Mouse (Mus musculus) testis, adult 2 months (tissue): ENCODE results near the gene Daam1. TPM values are rescaled to one million over a fixed set of nuclear protein-coding genes. Genes with fewer than 3 reads are reported as not detected.

Source experiments
- H3K27ac ChIP-seq: fragments of 200-500 bp; 2 replicates; pipeline ENCODE4 v1.5.1; 2012; ENCODE audit warnings: low read depth, low read length; ENCODE audit not compliant: control insufficient read depth, insufficient read depth
- H3K27me3 ChIP-seq: fragments of 200-500 bp; 2 replicates; pipeline ENCODE4 v1.6.1; 2012; ENCODE audit warnings: mild to moderate bottlenecking, low read length, moderate library complexity; ENCODE audit not compliant: control insufficient read depth, insufficient read depth
- H3K36me3 ChIP-seq: fragments of 200-500 bp; 2 replicates; pipeline ENCODE4 v1.6.1; 2012; ENCODE audit warnings: mild to moderate bottlenecking, low read length; ENCODE audit not compliant: control insufficient read depth, insufficient read depth
- H3K4me1 ChIP-seq: fragments of 200-500 bp; 2 replicates; pipeline ENCODE4 v1.6.1; 2012; ENCODE audit warnings: low read length; ENCODE audit not compliant: control insufficient read depth, insufficient read depth
- H3K4me3 ChIP-seq: fragments of 200-500 bp; 2 replicates; pipeline ENCODE4 v1.5.1; 2012; ENCODE audit warnings: low read depth, mild to moderate bottlenecking, low read length, moderate library complexity, mixed read lengths; ENCODE audit not compliant: control insufficient read depth
- CTCF ChIP-seq: fragments of 200-500 bp; IDR thresholded peaks from 2 replicates; pipeline ENCODE4 v1.5.1; 2012; ENCODE audit warnings: low read depth, mild to moderate bottlenecking, inconsistent platforms, low read length, moderate library complexity; ENCODE audit not compliant: control insufficient read depth, insufficient read depth, insufficient replicate concordance
- POLR2A ChIP-seq: fragments of 200-500 bp; IDR thresholded peaks from 2 replicates; pipeline ENCODE4 v1.6.1; 2012; ENCODE audit warnings: low read depth, mild to moderate bottlenecking, inconsistent platforms, low read length, moderate library complexity; ENCODE audit not compliant: control insufficient read depth
- polyA plus RNA-seq: library from polyadenylated mRNA; depleted of rRNA; stranded (reverse); fragments of >200 nt; gene quantifications from 2 replicates; pipeline ENCODE4 v1.2.3, GENCODE M21; 2012

Gene Daam1
- polyA plus RNA-seq, 1 experiment: 6.6 TPM

- Histone ChIP-seq H3K4me1 (no peaks in the 10 kb centered on the region), H3K27me3 (no peaks in the 10 kb centered on the region), H3K36me3 (no peaks in the 10 kb centered on the region), H3K27ac (no peak overlapping the region), H3K4me3 (no peak overlapping the region)
- TF ChIP-seq CTCF (no peak), POLR2A (no peak)
Observed at GRCm38 (mm10) chr12:71795626-71796025, 35.3 kb upstream of the Daam1 start.

- no peak overlapping the region for H3K27ac ChIP-seq
- no peak overlapping the region for H3K4me3 ChIP-seq
- TF ChIP-seq POLR2A (no peak), CTCF (no peak)
- no peaks in the 10 kb centered on the region for H3K4me1 ChIP-seq
- no peaks in the 10 kb centered on the region for H3K36me3 ChIP-seq
- H3K27me3 ChIP-seq: no peaks in the 10 kb centered on the region
Observed at GRCm38 (mm10) chr12:71796517-71796916, 34.4 kb upstream of the Daam1 start.

GRCm38 (mm10) chr12:71807306-71807705 lies 23.6 kb upstream of the Daam1 start:
- no peak overlapping the region for H3K4me3 ChIP-seq
- TF ChIP-seq POLR2A (no peak), CTCF (no peak)
- H3K27ac ChIP-seq: no peak overlapping the region
- no peaks in the 10 kb centered on the region; the same call in 1 of the 2 replicates for H3K4me1 ChIP-seq
- no peaks in the 10 kb centered on the region for H3K36me3 ChIP-seq
- H3K27me3 ChIP-seq: no peaks in the 10 kb centered on the region

- H3K4me1 ChIP-seq: peaks cover 4% of the 10 kb centered on the region
- H3K27ac ChIP-seq: no peak overlapping the region
- H3K4me3 ChIP-seq: no peak overlapping the region
- no peaks in the 10 kb centered on the region for H3K27me3 ChIP-seq
- H3K36me3 ChIP-seq: no peaks in the 10 kb centered on the region
- TF ChIP-seq POLR2A (no peak), CTCF (no peak)
Observed at GRCm38 (mm10) chr12:71808631-71809030, 22.2 kb upstream of the Daam1 start.

GRCm38 (mm10) chr12:71809550-71809949 lies 21.3 kb upstream of the Daam1 start:
- no peak overlapping the region for H3K4me3 ChIP-seq
- H3K4me1 ChIP-seq: peaks cover 4% of the 10 kb centered on the region
- H3K27me3 ChIP-seq: no peaks in the 10 kb centered on the region
- H3K36me3 ChIP-seq: no peaks in the 10 kb centered on the region
- no peak for TF ChIP-seq POLR2A
- no peak for TF ChIP-seq CTCF
- H3K27ac ChIP-seq: no peak overlapping the region

GRCm38 (mm10) chr12:71812567-71812966 lies 18.3 kb upstream of the Daam1 start:
- Histone ChIP-seq H3K36me3 (no peaks in the 10 kb centered on the region), H3K4me1 (peaks cover 4% of the 10 kb centered on the region), H3K27me3 (no peaks in the 10 kb centered on the region), H3K4me3 (peak overlapping the region; percentile 45), H3K27ac (no peak overlapping the region)
- TF ChIP-seq POLR2A: no peak
- no peak for TF ChIP-seq CTCF

- Histone ChIP-seq H3K4me1 (peaks cover 4% of the 10 kb centered on the region), H3K27ac (no peak overlapping the region), H3K36me3 (no peaks in the 10 kb centered on the region), H3K27me3 (no peaks in the 10 kb centered on the region), H3K4me3 (peak overlapping the region; percentile 17; the same call in 1 of the 2 replicates)
- TF ChIP-seq POLR2A (no peak), CTCF (no peak)
Observed at GRCm38 (mm10) chr12:71813251-71813650, 17.6 kb upstream of the Daam1 start.

- Histone ChIP-seq H3K36me3 (no peaks in the 10 kb centered on the region), H3K4me3 (no peak overlapping the region), H3K27ac (no peak overlapping the region), H3K27me3 (no peaks in the 10 kb centered on the region), H3K4me1 (peaks cover 4% of the 10 kb centered on the region)
- TF ChIP-seq CTCF (no peak), POLR2A (no peak)
Observed at GRCm38 (mm10) chr12:71813761-71814160, 17.1 kb upstream of the Daam1 start.

GRCm38 (mm10) chr12:71820094-71820493 lies 10.8 kb upstream of the Daam1 start:
- H3K4me1 ChIP-seq: no peaks in the 10 kb centered on the region
- H3K36me3 ChIP-seq: no peaks in the 10 kb centered on the region
- H3K4me3 ChIP-seq: no peak overlapping the region
- no peak overlapping the region for H3K27ac ChIP-seq
- no peaks in the 10 kb centered on the region for H3K27me3 ChIP-seq
- TF ChIP-seq POLR2A (no peak), CTCF (no peak)
